Mouse (Mus musculus) cerebellum, adult (tissue): ENCODE measurements around the gene Ereg.

Source experiments
- ATAC-seq: cut with Nextera tagmentation; 2 replicates; pipeline ENCODE4 v1.9.2; 2017; ENCODE audit warnings: mild to moderate bottlenecking, moderate library complexity, mixed read lengths; ENCODE audit not compliant: insufficient number of reproducible peaks, low FRiP score, low TSS enrichment

Ereg gene

DNA sequence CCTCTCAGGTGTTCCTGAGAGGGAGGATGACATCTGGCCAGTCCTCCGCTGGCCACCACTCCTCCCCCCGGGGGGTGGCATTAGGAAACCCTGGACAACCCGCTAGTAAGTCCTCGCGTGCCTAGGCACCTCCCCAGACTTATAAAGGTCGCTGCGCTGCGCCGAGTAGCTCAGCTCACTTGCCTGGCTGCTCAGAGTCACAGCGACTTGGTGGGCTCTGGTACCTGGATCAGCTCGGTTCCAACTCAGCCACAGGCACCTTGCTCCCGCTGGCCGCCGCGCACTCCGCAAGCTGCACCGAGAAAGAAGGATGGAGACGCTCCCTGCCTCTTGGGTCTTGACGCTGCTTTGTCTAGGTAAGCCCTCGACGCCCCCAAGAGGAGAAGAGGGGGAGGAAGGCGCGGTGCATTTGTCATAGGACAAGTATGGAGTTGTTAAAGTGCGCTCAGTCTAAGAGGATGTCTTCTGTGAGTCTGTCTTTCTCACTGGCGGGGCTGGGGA is at the start of gene Ereg:
Ereg (plus strand) TSS at position 173 of the 501 bp plus-strand sequence.
- no peak for ATAC-seq

GRCm38 (mm10) chr5:91027164-91027563 is 47.3 kb upstream of the Ereg start, which contains the start of gene Epgn:
Gene Epgn, plus strand, starts transcription at chr5:91027464.
- no peak for ATAC-seq

DNA sequence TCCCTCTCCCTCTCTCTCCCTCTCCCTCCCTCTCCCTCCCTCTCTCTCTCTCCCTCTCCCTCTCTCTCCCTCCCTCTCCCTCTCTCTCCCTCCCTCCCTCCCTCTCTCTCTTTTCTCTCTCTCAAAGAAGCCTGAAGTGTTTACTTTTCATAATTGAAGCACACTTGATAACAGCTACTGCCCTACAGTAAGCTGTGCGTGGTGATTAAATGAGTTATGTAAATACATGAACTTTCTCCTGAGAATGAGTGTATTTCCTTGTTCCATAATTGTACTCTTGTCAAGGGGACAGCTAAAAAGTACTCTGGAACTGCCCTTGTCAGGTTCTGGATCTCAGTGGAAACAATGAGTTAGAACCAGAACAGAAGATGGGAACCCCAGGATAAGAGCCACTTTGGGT is 46.6 kb upstream of the Ereg start:
- ATAC-seq = no peak

DNA sequence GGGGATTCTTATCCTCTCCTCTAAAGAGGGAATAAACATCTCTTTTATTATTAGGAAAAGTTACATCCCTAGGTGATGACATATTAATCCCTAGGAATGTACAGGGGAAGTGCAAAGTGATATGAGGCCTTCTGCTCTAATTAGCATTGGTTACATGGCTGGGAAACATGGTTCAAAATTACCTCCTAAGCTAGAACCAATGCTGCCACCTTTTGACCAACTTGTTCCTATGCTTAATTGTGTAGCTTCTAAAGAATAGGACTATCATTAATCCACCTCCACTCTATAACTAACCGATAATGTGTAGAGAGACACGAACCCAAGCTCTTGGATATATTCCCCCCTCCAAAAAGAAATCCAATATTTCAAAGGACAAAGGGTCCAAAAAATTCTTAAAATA is 43.8 kb upstream of the Ereg start:
- ATAC-seq = no peak

DNA sequence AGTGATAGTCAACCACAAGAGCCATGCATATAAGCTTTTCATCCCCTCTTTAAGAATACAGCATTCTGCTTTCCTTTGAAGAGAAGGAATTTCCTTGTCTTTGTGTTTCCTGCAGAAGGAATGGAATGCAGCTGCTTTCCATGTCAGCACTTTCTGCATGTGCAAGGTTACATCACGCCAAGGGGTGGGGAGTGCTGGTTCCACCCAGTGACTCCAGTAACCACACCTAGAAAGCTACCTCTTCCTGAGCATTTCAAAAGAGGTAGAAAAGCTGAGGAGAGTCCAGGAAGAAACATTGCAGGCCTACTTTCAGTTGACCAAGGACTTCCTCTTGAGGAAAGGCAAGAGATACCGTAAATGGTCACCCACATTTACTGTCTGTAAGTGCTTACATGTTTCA is 39.1 kb upstream of the Ereg start:
- ATAC-seq = no peak

- ATAC-seq = no peak
Observed at GRCm38 (mm10) chr5:91036628-91037027, 37.8 kb upstream of the Ereg start.

DNA sequence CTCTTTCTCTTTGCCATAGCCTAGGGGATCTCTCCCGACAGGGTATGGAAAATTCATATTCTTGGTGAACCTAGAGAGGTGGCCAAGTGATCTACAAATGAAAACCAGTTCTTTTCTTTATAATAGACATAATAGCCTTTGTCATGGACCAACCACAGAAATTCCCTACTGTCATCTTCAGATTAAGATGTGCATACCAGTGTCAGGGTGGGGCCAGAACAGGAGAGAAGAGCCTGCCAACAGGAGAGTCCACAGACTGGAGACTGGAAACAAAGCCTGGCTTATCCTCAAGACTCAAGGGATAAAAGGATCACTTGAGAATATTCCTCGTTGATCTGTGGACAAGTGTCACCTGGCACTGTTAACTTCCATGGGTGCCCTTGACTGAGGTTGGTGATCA is 36.7 kb upstream of the Ereg start:
- ATAC-seq = no peak

- ATAC-seq = no peak
Observed at GRCm38 (mm10) chr5:91038547-91038946, 35.9 kb upstream of the Ereg start.

DNA sequence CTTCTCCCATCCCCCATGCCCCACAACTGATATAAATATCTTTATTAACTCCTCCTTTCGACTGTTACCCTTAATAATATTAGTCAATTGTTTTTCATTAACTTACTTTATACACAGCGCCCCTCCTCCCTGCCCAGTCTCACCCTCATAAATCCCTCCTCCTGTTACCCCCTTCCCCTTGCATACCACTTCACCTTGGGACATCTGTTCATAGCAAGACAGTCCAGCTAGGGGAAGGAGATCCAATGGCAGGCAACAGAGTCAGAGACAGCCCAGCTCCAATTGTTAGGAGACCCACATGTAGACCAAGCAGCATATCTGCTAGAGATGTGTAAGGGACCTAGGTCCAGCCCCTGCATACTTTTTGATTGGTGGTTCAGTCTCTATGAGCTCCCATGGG is 35.5 kb upstream of the Ereg start:
- ATAC-seq = no peak

DNA sequence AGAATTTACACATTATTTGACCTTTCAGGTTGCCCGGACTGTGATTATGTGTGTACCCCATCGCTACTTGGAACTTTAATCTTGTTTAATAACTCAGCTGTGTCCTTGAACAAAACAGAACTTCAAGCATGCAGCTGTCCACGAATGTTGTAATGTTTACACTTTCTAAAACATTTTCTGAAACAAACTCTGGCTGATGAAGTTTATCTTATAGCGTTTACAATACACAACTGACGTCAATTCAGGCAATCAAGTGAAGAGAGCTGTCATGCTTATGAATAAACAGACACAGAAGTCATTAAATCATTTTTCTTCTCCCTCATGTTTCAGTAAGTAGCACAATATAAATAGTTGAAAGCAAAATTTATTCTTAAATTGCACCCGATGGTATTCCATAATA is 26.4 kb upstream of the Ereg start:
- no peak for ATAC-seq

- ATAC-seq = no peak
Observed at GRCm38 (mm10) chr5:91048397-91048796, 26.0 kb upstream of the Ereg start.

GRCm38 (mm10) chr5:91072340-91072739 is 2.1 kb upstream of the Ereg start:
- no peak for ATAC-seq

DNA sequence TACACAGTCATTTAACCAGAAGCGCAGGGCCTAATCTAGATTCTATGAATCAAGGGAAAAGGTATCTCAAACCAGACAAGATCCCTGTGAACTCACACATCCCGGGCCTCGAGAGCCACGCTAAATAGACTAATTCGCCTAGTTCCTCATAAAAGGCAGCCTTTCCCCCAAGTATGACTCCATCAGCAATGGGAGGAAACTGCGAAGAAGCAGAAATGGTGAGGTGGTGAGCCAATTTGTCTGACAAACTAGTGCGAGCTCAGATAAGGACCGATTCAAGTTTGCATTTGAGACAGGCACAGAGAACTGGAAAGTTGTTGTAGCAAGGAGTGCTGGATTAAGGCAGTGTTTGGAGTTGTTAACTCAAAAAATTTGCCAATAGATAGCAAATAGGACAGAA is 796 bp upstream of the Ereg start:
- ATAC-seq = no peak

GRCm38 (mm10) chr5:91074026-91074425 is 396 bp upstream of the Ereg start:
- no peak for ATAC-seq

GRCm38 (mm10) chr5:91075021-91075420 is 599 bp downstream of the Ereg start:
- no peak for ATAC-seq

- no peak for ATAC-seq
Observed at GRCm38 (mm10) chr5:91083016-91083415, 8.6 kb downstream of the Ereg start.

DNA sequence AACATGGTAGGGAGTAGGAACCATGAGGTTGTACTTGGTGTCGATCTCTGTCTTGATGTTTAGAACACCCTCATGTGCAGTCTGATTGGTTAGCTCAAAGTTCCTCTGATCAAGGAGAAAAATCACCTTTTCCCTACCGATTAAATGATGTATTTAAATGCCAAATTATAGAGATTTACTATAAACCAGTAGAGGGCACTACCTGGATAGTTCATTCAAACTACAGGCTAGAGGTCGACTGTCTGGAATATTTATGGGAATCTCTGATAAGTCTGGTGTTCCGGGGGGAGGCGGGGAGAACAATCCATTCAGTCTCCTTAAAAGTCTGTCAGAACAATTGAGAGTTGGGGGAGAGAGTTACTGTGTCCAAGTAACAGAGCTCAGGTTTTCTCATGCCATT is 10.9 kb downstream of the Ereg start:
- no peak for ATAC-seq

GRCm38 (mm10) chr5:91090301-91090700 is 15.9 kb downstream of the Ereg start:
- no peak for ATAC-seq

GRCm38 (mm10) chr5:91097911-91098614 is 23.6 kb downstream of the Ereg start:
- ATAC-seq = no peak

DNA sequence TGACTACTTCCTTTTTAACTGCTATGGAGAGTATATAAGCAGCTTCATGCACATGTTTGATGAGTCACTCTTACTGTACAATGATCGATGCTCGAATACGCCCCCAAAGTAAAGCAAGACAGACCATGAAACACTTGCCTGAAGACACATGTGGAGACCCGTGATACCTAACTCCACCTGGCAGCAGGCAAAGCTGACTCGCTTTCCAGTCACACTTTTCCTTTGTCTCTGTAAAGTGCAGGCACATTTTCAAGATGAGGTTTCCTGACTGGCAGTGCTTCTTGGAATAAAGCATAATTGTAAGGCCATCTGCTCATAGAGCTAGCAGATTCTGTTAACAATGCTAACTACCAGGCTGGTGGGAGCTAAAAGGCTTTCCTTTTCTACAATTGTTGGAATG is 27.3 kb downstream of the Ereg start:
- ATAC-seq = no peak

DNA sequence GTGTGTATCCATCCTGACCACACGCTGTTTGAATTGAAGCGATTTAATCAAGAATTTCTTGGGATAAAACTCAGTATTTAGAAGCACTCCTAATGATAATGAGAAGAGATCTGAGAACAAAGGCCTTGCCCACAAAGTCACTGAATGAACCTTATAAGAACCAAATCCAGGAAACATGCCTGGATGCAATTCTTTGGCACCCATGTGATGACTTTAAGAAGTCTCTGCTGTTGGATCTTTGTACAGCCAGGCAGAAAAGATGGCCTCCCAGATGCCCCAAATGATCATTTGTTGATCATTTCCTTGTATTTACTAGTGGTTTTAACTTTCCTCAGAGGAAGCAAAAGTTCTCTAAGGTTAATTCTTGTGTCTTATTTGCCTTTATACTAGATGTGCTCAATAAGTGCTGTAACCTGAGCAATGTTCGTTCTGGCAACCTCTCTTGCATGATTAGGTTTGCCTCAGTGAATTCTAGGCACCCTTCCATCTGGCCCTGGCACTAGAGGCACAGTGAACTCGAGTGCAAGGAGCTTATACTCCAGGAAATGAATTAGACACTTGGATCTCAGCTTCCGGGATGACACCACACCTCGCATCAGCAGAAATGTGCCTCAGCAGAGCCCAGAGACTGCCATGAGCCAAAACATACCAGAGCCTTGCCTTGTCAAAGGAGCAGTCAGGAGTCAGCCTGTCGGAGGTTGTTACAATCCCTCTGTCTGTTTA is 29.7 kb downstream of the Ereg start:
- ATAC-seq = peak; percentile 90

GRCm38 (mm10) chr5:91106248-91106647 is 31.8 kb downstream of the Ereg start:
- ATAC-seq = no peak
